Mouse (Mus musculus) stomach, embryonic 16.5 days (tissue): ENCODE results near the gene Tbc1d8. TPM values are rescaled to one million over a fixed set of nuclear protein-coding genes. Genes with fewer than 3 reads are reported as not detected.

ENCODE experiments used
- ATAC-seq: fragments of 200-750 bp; cut with Nextera tagmentation; 2 replicates; pipeline ENCODE4 v1.8.0; 2017; ENCODE audit warnings: moderate number of reproducible peaks, moderate TSS enrichment; ENCODE audit not compliant: insufficient read depth, low FRiP score
- H3K27ac ChIP-seq: fragments of 300-500 bp; sonication (generic); 2 replicates; pipeline ENCODE4 v1.5.1; 2014; ENCODE audit warnings: low read length
- H3K27me3 ChIP-seq: fragments of 300-500 bp; sonication (generic); 2 replicates; pipeline ENCODE4 v1.6.1; 2014; ENCODE audit warnings: low read length, control low read depth, mixed read lengths; ENCODE audit not compliant: control insufficient read depth, insufficient read depth
- H3K36me3 ChIP-seq: fragments of 300-500 bp; sonication (generic); 2 replicates; pipeline ENCODE4 v1.6.1; 2014; ENCODE audit warnings: low read length; ENCODE audit not compliant: control insufficient read depth, insufficient read depth
- H3K4me1 ChIP-seq: fragments of 300-500 bp; sonication (generic); 2 replicates; pipeline ENCODE4 v1.6.1; 2014; ENCODE audit warnings: low read length, control low read depth, mixed read lengths; ENCODE audit not compliant: control insufficient read depth, insufficient read depth
- H3K4me2 ChIP-seq: fragments of 300-500 bp; sonication (generic); 2 replicates; pipeline ENCODE4 v1.6.1; 2014; ENCODE audit warnings: low read depth, low read length, mixed read lengths
- H3K4me3 ChIP-seq: fragments of 300-500 bp; sonication (generic); replicated peaks from 2 replicates; pipeline ENCODE4 v1.5.1; 2014; ENCODE audit warnings: mild to moderate bottlenecking, low read length
- H3K9ac ChIP-seq: fragments of 300-500 bp; sonication (generic); 2 replicates; pipeline ENCODE4 v1.6.1; 2014; ENCODE audit warnings: low read length
- H3K9me3 ChIP-seq: fragments of 300-500 bp; sonication (generic); replicated peaks from 2 replicates; pipeline ENCODE4 v1.6.1; 2016; ENCODE audit warnings: low read length, control low read depth; ENCODE audit not compliant: control insufficient read depth
- WGBS: fragments of 180-500 bp; shearing (Covaris S2); extraction: QIAGEN DNeasy Blood & Tissue Kit; methylation state at CpG from one replicate; pipeline ENCODE4 v1.1.7; 2014; 5-methylcytosine and 5-hydroxymethylcytosine counted together
- polyA plus RNA-seq: library from polyadenylated mRNA; unstranded; fragments of >200 nt; fragmentation: Nextera tagmentation; extraction: Ambion mirVana; gene quantifications from 2 replicates; pipeline ENCODE4 v1.2.1, GENCODE M21; 2015

Tbc1d8 gene
- polyA plus RNA-seq, 1 experiment from 2014 or later: 11.6 TPM

DNA sequence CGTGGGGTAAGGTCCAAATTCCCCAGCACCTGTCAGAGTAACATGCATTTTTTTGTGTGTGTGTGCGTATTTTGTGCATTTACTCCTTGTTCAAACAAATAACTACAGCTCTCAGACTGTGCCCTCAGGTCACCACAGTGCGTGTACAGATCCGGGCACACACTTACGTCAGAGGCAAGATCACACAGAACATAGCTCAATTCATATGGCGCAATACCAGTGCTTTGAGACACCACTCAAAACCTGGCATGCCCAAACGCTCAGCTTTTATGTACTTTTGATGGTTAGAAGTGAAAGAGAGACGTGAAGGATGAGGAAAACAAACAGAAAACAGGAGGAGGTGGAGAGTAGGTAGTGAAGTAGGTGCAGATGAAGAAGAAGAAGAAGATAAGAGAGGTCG is 53.1 kb downstream of the Tbc1d8 start:
- Histone ChIP-seq H3K27me3 (no peaks in the 10 kb centered on the region), H3K27ac (no peak overlapping the region), H3K9me3 (no peaks in the 10 kb centered on the region), H3K4me2 (no peak overlapping the region), H3K4me3 (no peak overlapping the region), H3K4me1 (0 out of 2 replicates have a peak, but pooled peaks cover 2% of the 10 kb centered on the region), H3K9ac (no peak overlapping the region), H3K36me3 (no peaks in the 10 kb centered on the region)
- WGBS: 76% methylated on average over 9 of the region's 9 CpGs
- ATAC-seq: no peak

DNA sequence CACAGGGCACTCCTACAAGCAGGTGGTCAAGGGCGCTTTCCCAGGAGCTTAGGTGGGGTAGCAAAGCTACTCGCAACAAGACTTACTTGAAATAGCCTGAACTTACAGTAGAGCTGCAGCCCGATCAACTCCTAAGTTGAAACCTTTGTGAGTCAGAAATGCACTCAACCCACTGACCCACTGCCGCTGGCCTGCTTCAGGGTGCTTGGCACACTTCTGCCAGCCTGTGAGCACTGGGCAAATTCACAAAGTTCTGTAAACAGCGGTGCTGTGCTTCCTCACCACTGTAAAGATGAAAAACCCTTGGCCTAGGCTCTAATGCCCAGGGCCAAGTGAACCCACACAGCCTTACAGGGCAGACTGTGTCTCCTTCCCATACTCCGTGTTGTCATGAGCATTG is 57.6 kb downstream of the Tbc1d8 start:
- H3K4me1 ChIP-seq: peaks cover 9% of the 10 kb centered on the region; the same call in 1 of the 2 replicates
- WGBS: 91% methylated on average over 6 of the region's 6 CpGs
- H3K27me3 ChIP-seq: no peaks in the 10 kb centered on the region
- ATAC-seq: no peak
- no peak overlapping the region for H3K4me2 ChIP-seq
- no peak overlapping the region for H3K27ac ChIP-seq
- no peaks in the 10 kb centered on the region for H3K36me3 ChIP-seq
- H3K4me3 ChIP-seq: no peak overlapping the region
- H3K9ac ChIP-seq: no peak overlapping the region
- H3K9me3 ChIP-seq: no peaks in the 10 kb centered on the region

DNA sequence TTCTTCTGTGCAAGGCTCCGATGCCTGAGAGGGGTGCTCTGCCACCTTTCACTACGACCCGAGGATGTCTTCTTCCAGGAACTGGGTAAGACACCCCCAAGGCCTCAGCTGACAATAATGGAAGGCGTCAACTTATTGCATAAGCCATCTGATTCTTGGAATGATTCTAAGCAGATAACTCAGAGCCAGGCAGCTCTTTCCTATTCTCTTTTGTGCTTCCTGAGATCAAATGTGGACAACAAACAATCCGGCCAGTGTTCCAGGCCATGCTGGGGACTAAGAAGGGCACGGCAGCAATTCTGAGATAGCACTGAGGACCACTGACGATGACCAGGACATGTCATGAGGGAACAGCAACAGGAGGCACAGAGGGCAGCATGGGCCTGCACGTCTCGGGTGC is 59.7 kb downstream of the Tbc1d8 start:
- Histone ChIP-seq H3K4me2 (no peak overlapping the region), H3K36me3 (no peaks in the 10 kb centered on the region), H3K9ac (no peak overlapping the region), H3K4me1 (peaks cover 9% of the 10 kb centered on the region; the same call in 1 of the 2 replicates), H3K9me3 (no peaks in the 10 kb centered on the region), H3K4me3 (no peak overlapping the region), H3K27ac (no peak overlapping the region), H3K27me3 (no peaks in the 10 kb centered on the region)
- ATAC-seq: no peak
- WGBS: 74% methylated on average over 9 of the region's 9 CpGs

DNA sequence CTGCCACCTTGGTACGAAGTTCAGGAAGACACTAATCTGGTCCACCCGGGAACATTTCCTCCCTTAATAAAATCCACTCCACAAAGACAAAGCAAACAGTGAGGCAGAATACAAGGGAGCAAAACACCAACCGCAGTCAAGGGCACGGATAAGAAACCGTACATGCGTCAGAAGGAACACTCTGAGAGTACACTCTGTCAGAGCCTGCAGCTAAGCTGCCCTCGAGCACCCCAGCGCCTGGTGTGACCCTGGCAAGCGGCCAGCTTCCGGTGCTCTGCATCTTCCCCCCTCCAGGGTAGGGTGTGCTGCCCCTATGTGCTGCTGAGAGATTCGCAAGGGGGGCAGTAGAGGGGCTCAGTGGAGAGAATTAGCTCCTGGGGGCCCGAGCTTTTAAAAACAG is 60.7 kb downstream of the Tbc1d8 start:
- peaks cover 9% of the 10 kb centered on the region; the same call in 1 of the 2 replicates for H3K4me1 ChIP-seq
- H3K4me3 ChIP-seq: no peak overlapping the region
- ATAC-seq: peak; percentile 56; the same call in 1 of the 2 replicates
- WGBS: 21% methylated on average over 12 of the region's 12 CpGs
- H3K27me3 ChIP-seq: no peaks in the 10 kb centered on the region
- no peaks in the 10 kb centered on the region for H3K36me3 ChIP-seq
- H3K27ac ChIP-seq: peak overlapping the region; percentile 64; the same call in 1 of the 2 replicates
- H3K4me2 ChIP-seq: no peak overlapping the region
- H3K9me3 ChIP-seq: no peaks in the 10 kb centered on the region
- H3K9ac ChIP-seq: peak overlapping the region; percentile 46; the same call in 1 of the 2 replicates

DNA sequence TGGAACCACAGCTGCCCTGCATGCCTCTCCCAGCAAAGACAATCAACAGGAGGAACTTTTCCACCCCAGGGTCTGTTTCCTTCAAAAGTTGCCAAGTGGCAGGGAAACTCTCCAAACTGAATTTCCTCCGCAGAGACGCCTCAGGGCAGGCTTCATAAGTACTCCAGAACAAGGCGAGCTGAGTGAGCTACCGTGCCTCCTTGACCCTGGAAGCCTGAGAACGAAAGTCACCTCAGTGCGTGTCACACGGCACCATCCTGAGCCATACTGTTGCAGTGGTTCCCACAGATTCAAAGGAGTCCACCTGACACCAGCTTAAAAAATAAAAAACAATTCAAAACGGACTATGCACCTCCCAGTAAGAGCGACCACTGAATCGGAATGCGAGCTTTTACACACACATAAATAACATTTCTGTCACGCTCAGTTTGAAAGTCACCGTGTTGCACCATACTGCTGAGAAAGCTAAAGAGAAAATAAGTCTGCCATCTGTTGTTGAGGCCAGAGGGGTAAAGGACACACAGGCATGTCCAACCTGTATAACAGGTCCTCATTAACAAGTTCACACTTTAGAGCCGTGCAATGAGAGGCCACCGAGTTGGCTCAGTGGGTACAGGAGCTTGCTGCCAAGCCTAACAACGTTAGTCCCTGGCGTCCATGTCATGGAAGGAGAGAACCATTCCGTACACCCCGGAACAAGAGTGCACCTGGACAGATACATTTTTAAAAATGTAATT is 68.3 kb downstream of the Tbc1d8 start:
- WGBS: 66% methylated on average over 19 of the region's 19 CpGs
- peak overlapping the region; percentile 34; the same call in 1 of the 2 replicates for H3K27ac ChIP-seq

DNA sequence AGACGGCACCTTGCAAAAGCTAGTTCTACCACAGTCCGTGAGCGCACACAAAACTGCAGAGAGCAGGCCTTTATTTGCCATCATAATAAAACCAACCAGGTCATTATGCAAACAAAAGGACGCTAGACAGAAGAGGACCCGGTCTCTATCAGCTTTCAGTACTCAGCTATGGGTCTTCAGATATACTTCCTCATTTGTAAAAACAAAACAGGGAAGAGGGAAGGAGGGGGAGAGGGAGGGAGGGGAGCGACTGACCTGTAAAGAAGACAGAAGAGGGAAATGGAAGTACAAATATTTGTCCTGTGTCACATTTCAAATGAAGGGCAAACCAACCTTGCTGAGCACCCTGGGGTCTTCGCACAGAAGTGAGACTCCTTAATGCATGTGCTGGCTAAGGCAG is 69.9 kb downstream of the Tbc1d8 start:
- H3K9ac ChIP-seq: no peak overlapping the region
- H3K4me1 ChIP-seq: peaks cover 8% of the 10 kb centered on the region; the same call in 1 of the 2 replicates
- 44% methylated on average over 7 of the region's 7 CpGs for WGBS
- no peaks in the 10 kb centered on the region for H3K27me3 ChIP-seq
- no peaks in the 10 kb centered on the region for H3K9me3 ChIP-seq
- H3K4me3 ChIP-seq: no peak overlapping the region
- ATAC-seq: peak; percentile 9; the same call in 1 of the 2 replicates
- no peak overlapping the region for H3K4me2 ChIP-seq
- peak overlapping the region; percentile 28; the same call in 1 of the 2 replicates for H3K27ac ChIP-seq
- no peaks in the 10 kb centered on the region for H3K36me3 ChIP-seq

More for the DNA sequence above, 68.3 kb downstream of the Tbc1d8 start:
- no peak overlapping the region for H3K4me2 ChIP-seq
- no peaks in the 10 kb centered on the region for H3K27me3 ChIP-seq
- H3K9me3 ChIP-seq: no peaks in the 10 kb centered on the region
- peaks cover 8% of the 10 kb centered on the region; the same call in 1 of the 2 replicates for H3K4me1 ChIP-seq
- no peak overlapping the region for H3K9ac ChIP-seq
- peak; percentile 48; the same call in 1 of the 2 replicates for ATAC-seq
- no peaks in the 10 kb centered on the region for H3K36me3 ChIP-seq
- no peak overlapping the region for H3K4me3 ChIP-seq

DNA sequence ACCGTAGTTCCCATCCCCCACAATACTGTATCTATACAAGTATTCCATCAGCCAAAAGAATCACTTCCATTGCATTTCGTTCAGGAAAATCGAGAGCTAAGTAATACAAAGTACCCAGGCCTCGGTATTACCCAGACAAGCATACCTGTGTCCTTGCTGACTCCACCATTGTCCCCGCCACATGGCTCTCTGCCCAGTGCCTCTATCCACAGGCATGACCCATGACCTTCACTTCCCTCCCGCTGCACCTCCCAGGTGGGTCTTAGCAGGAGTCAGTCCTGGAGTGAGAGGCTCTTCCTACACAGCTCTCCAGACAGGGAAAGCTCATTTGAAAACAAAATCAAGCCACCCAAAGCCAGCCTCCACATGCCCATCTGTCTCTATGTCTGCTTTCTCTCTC is 70.4 kb downstream of the Tbc1d8 start:
- Histone ChIP-seq H3K27me3 (no peaks in the 10 kb centered on the region), H3K4me2 (no peak overlapping the region), H3K27ac (peak overlapping the region; percentile 28; the same call in 1 of the 2 replicates), H3K4me3 (no peak overlapping the region), H3K9me3 (no peaks in the 10 kb centered on the region), H3K36me3 (no peaks in the 10 kb centered on the region), H3K9ac (no peak overlapping the region), H3K4me1 (peaks cover 8% of the 10 kb centered on the region; the same call in 1 of the 2 replicates)
- ATAC-seq: peak; percentile 48
- WGBS: 79% methylated on average over 6 of the region's 6 CpGs

DNA sequence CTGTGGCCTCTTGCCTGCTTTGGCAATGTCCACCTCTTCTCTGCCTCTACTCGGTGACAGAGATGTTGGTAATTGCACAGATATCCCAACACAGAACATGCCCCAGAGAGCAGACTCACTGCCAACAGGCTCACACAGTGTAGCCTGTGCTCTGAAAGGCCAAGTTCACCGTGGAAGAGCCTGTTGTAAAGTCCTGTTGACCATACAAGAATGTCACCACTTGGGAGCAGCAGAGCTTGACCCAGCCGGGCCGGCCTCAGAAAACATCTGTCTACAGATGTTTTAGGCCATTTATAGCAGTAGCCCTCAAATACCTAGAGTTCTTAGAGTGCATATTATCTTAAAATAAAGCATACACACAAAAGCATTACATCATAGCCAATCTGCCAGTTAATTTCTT is 71.4 kb downstream of the Tbc1d8 start:
- Histone ChIP-seq H3K27ac (no peak overlapping the region), H3K4me1 (peaks cover 8% of the 10 kb centered on the region; the same call in 1 of the 2 replicates), H3K27me3 (no peaks in the 10 kb centered on the region), H3K36me3 (no peaks in the 10 kb centered on the region), H3K9ac (no peak overlapping the region), H3K4me2 (no peak overlapping the region), H3K4me3 (no peak overlapping the region), H3K9me3 (no peaks in the 10 kb centered on the region)
- no peak for ATAC-seq
- WGBS: 70% methylated on average over 4 of the region's 4 CpGs

DNA sequence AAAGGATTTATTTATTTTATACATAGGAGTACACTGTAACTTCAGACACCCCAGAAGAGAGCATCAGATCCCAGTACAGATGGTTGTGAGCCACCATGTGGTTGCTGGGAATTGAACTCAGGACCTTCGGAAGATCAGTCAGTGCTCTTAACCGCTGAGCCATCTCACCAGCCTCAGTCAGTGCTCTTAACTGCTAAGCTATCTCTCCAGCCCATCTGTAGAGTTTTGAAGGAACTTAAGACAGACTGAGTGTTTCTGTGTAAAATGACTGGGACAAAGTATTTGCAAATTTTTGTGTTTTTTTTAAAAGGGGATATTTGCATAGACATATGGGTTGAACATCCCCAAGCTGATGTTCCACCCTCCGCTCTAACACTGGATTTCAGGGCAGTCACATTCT is 78.4 kb downstream of the Tbc1d8 start:
- no peak overlapping the region for H3K27ac ChIP-seq
- 0 out of 2 replicates have a peak, but pooled peaks cover 5% of the 10 kb centered on the region for H3K9me3 ChIP-seq
- no peaks in the 10 kb centered on the region for H3K4me1 ChIP-seq
- no peak overlapping the region for H3K9ac ChIP-seq
- peaks cover 4% of the 10 kb centered on the region; the same call in 1 of the 2 replicates for H3K36me3 ChIP-seq
- no peak overlapping the region for H3K4me3 ChIP-seq
- no peak for ATAC-seq
- H3K27me3 ChIP-seq: no peaks in the 10 kb centered on the region
- 90% methylated on average over 3 of the region's 3 CpGs for WGBS
- no peak overlapping the region for H3K4me2 ChIP-seq
